Mouse (Mus musculus) gastrocnemius, postnatal 4 days (tissue): ENCODE data around the gene Slc6a1. TPM values are rescaled to one million over a fixed set of nuclear protein-coding genes. Genes with fewer than 3 reads are reported as not detected.
"Not testable (repeated sequence)": the region's sequence is repeated elsewhere in the genome, so short reads cannot be mapped to it uniquely, and the experiment has no call there.

ENCODE experiments used
- DNase-seq, 2 experiments: peaks; one replicate each; pipeline ENCODE4 v3.0.0; 2021 to 2022; ENCODE audit warnings: low spot score in 2 of 2, mixed read lengths in 2 of 2
- total RNA-seq, 2 experiments: library from RNA; stranded (reverse); gene quantifications; 2 replicates each; pipeline ENCODE4 v1.2.3; 2021

The Slc6a1 gene
- total RNA-seq, 2 experiments from 2014 or later = 0.36 to 0.59 TPM

DNA sequence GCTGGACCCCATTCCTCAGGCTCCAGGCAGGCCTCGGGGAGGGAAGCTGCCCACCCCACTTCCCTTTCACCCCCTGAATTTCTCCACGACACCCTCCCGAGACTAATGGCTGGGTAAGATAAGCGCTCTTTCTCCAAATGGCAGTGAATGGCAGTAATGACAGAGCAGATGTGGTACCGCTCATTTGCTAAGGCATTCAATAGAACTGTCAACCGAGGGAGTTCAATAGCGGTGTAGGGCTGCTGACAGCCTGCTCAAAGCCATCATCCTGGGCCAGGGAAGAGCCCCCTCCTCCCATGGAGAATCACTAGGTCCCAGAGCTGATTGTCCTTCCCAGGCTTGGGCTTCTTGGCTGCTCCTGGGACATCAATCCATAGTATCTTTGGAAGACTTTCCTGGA is 6.7 kb downstream of the Slc6a1 start:
- DNase-seq = no peak

DNA sequence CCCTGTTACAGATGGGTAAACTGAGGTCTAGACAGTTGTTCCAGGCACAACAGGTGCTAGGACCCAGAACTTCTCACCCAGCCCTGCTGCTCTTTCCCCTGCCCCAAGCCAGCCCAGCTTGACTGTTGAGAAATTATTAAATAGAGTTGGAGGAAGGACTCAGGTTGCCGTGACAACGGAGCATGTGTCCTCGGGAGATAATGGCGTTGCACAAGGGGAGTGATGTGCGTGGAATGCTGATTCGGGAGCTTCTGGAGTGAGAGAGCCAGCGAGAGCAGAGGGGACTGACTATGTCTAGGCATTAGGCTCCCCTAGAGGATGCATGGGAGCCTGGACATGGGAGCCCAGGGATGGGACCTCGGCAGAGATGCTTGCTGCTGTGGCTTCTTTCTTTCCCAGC is 7.7 kb downstream of the Slc6a1 start:
- no peak for DNase-seq

GRCm38 (mm10) chr6:114290929-114291328 is 8.5 kb downstream of the Slc6a1 start:
- no peak for DNase-seq

DNA sequence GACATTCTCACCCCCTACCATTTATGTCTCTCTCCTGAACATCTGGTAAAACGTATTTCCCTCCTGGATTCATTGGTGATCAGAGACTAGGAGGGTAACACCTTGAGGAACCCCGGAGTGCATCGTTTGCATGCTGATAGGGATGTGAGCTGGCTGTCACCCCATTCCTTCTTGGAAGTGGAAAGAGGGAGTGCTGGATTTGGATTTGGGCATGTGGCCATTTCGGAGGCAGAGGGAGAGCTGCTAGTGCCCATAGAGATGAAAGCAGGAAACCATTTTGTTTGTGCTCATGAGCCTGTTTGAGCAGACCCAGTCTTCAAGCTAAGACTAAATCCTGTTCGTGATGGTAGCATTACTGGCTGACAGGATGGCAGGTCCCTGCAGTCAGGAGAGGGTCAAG is 9.0 kb downstream of the Slc6a1 start:
- DNase-seq = no peak

DNA sequence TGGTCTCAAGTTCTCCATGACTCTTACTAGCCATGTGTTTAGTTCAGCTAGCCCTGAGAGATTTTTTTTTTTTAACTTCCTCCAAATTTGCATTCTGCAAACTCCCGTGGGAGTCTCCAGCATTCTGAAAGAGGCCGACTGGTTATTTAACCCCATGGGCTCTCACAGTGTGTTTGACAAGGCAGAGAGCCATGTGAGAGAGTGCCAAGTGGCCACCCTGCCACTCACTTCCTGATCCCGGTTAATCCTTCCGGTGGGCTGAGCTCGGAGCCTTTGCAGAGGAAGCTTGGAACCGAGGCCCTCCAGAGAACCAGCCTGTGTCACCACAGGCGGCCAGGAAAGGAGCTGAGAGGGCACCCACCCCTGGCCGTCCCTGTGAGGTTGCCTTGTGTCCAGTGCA is 11.1 kb downstream of the Slc6a1 start:
- DNase-seq = no peak

DNA sequence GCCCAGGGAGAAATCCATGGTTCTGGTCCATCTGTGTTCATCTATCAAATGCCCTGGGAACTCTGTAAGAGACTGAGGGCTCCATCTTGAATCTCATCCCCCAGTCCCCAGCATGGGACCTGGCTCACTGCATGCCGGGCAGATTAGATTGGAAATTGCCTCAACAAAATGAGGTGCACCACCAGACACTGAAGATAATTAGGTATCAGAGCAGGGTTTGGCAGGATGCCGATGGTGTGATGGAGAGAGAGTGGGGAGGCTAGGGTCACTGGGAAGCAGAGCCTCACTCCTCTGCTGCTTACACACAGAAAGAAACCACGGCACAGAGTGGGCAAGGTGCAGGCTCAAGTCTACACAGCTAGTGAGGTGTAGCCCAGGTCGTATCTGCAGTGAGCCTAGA is 12.7 kb downstream of the Slc6a1 start:
- DNase-seq = no peak

DNA sequence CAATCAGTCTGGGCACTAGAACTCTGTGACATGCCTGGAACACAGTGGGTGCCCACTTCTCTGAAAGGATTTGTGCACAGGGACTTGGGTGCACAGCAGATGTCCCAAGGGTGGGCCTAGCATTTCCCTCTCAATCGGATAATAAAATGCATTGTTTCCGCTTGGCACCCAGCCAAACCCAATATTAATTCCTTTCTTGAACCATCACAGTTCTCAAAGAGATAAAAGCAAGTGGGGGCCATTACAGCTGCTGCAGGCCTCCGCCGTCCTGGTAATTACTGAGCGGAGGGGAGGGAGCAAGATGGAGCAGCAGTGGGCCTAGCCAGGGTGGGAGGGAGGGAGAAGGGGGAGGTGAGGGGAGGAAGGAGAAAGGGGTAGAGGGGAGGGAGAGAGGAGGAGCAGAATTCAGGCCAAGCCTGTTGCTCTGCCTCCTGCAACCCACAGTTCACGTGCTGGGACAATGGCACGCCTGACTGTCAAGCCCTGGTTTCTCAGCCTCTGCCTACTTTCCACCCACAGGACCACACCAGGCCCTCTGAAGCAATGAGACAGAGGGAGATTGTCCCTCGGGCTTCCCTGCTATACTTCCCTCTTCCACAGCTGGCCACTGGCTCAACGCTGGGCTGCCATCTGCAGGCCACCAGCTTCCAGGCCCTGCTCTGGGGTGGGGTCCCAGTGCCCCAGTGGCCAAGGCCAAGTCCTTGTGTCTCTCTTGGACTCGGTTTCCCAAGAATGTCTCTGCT is 15.0 kb downstream of the Slc6a1 start:
- no peak for DNase-seq

DNA sequence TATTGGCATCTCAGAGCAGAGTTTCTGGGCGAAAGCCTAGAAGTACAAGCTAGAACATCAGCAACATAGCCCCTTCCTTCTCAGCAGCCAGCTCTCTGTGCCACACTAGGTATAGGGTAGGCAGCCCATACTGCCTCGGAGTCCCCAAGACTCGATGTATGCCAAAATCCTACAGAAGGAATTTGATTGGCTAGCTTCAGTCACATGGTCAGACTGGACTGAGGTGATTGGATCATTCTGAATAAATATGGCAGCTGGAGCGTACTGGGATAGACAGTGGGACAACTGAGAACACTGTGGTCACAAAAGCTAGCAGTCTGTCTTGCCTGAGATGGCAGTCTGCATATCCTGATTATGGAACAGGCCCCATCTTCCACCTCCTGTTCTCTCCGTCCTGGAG is 17.3 kb downstream of the Slc6a1 start:
- no peak for DNase-seq

GRCm38 (mm10) chr6:114300737-114301136 is 18.3 kb downstream of the Slc6a1 start:
- DNase-seq = no peak

GRCm38 (mm10) chr6:114304668-114305067 is 22.2 kb downstream of the Slc6a1 start:
- DNase-seq = no peak

DNA sequence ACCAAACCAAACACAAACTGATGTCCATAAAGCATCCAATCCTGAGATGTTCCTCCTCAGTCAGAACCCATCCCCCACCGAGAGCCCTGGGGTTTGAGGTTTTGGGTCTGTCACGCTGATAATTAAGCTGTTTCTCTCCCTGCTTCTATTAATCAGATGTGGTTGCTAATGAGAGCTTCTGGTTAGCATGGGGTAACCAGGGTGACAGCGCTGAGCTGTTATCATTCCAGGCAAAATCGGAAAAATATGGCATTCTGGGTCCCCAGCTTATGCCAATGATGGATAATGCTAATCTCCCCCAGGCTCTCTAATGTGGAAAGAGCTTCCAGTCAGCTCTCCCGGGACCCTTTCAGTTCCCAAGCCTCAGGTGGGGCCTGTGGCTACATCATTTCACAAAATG is 38.1 kb downstream of the Slc6a1 start:
- DNase-seq = no peak

- no peak for DNase-seq
Observed at GRCm38 (mm10) chr6:114321146-114321545, 38.7 kb downstream of the Slc6a1 start.

GRCm38 (mm10) chr6:114322914-114323313 is 40.5 kb downstream of the Slc6a1 start:
- no peak for DNase-seq

DNA sequence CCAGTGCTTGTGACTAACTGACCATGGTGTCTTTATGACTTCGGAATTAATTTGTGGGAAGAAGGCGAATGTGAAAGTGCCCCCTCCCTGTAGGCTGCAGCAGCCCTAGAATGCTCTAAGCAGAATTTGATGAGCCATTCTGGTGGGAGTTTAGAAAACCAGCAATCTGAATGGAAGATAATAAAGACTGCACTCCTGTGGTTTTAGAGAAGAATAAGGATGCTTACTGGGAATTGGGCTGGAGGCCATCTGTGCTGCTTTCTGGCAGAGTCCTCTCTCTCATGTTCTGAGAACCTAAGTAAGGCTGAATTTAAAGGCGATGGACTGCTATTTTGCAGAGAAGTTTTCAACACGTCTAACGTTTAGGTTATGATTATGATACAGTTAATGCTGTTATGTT is 42.4 kb downstream of the Slc6a1 start:
- DNase-seq = no peak

DNA sequence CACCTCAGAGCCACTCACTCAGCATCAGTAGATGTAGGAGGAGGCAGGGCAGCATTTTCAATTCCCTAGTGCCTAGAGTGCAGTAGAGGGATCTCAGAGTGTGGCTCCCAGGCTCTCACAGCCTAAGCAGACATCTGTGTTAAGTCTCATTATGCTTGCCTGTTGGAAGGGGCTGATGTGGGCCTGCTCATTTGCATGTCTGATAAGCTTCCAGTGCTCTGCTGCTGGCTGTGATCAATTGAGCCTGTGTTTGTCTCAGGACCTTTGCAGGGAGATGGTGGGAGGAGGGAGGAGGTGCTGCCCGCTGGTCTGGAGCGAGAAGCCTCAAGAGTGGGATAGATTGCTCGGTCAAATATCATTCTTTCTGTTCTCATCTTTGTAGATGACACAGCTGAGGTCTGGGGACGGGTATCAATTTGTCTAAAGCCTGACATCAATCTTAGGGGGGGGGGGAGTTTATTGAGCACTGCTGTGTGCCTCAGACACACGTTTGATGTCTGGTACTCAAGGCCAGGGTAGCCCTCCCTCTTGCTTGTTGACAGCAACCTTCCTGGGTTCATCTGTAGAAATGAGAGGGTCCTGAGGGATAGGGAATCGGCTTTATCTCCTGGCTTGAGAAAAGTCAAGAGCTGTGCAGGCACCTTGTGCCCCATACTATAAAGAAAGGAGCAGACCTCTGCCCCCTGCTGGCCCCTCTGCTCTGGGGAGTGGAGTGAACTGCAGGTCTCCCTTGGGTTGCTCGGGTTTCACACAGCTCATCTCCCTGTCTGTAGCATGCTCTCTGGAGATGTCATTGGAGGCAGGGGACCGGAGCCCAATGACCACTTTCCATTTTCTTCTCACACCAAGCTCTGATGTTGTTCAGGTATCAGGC is 47.4 kb downstream of the Slc6a1 start:
- DNase-seq = no peak

DNA sequence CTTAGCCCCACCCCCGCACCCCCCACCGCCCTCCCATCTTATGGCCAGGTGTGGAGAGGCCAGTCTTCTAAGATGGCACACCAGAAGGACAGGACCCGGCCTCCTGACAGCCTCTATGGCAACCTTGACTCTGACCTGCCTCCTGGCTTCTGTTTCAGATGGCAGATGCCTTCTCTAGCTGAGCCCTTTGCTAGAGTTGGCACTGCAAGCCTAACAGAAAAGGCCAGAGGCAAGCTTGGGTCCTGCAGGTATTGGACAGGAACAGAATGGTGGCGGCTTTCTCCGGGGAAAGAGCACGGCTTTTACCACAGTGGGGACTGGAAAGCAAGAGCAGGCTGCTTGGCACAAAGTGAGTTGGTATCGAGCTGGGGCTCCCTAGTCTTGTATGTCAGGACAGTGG is 49.5 kb downstream of the Slc6a1 start:
- DNase-seq = no peak

DNA sequence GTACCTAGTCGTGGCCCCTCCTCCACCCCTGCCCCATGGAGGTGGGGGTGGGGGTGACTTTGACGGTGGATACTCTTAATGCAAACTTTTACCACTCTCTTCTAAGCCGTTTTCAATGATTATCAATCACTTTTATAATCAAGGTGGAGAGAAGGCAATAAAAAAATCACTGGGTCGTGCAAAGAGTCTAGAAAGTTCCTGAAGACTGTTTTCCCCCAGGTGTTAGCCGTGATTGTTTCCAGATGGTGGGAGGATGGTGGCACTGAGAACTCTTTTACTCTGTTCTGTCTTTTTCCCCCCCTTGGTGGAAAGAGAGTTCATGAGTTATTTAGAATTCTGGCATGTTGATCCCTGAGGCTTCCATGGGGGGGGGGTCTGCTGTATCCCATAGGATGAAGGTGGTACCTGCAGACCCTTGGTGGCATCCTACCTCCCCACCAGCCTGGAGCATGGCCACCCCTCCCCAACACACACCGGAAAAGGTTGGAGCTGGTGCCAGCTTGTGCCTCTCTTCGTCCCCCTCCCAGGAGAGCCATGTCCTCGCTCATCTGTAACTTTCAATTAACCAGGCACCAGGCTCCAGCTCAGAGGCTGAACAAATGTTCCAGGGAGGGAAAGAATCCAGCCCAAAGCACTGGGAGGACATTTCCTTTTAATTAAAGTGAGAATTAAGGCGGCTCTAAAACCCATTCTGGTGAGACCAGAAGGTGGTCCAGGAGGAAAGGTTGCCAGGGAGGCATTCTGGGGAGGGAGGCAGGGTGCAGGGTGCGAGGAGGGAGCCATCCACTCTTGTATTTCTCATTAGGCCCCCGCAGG is 53.9 kb downstream of the Slc6a1 start:
- no peak for DNase-seq

GRCm38 (mm10) chr6:114336944-114337215 is 54.4 kb downstream of the Slc6a1 start:
- DNase-seq = no peak

DNA sequence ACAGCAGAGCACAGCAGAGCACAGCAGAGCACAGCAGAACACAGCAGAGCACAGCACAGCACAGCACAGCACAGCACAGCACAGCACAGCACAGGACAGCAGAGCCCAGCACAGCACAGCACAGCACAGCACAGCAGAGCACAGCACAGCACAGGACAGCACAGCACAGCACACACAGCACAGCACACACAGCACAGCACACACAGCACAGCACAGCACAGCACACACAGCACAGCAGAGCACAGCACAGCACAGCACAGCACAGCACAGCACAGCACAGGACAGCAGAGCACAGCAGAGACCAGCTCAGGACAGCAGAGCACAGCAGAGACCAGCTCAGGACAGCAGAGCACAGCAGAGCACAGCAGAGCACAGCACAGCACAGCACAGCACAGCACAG is 58.9 kb downstream of the Slc6a1 start:
- not testable (repeated sequence) for DNase-seq

- DNase-seq = no peak
Observed at GRCm38 (mm10) chr6:114343740-114344139, 61.3 kb downstream of the Slc6a1 start.

GRCm38 (mm10) chr6:114345156-114345555 is 62.7 kb downstream of the Slc6a1 start:
- DNase-seq = peak in 1 of 2 experiments; percentile 56
